Mouse (Mus musculus) spleen, postnatal 4 days (tissue): ENCODE measurements at regions not wholly inside any gene's neighbourhood (a gene's known extent, or its start where the extent isn't known, plus 50 kb on each side); places are given as distances from the start of the nearest gene placed in this dataset.
"Not testable (repeated sequence)": the region's sequence is repeated elsewhere in the genome, so short reads cannot be mapped to it uniquely, and the experiment has no call there.

Source experiments
- DNase-seq, 2 experiments: peaks; one replicate each; pipeline ENCODE4 v3.0.0; 2022; ENCODE audit warnings: low spot score in 2 of 2

DNA sequence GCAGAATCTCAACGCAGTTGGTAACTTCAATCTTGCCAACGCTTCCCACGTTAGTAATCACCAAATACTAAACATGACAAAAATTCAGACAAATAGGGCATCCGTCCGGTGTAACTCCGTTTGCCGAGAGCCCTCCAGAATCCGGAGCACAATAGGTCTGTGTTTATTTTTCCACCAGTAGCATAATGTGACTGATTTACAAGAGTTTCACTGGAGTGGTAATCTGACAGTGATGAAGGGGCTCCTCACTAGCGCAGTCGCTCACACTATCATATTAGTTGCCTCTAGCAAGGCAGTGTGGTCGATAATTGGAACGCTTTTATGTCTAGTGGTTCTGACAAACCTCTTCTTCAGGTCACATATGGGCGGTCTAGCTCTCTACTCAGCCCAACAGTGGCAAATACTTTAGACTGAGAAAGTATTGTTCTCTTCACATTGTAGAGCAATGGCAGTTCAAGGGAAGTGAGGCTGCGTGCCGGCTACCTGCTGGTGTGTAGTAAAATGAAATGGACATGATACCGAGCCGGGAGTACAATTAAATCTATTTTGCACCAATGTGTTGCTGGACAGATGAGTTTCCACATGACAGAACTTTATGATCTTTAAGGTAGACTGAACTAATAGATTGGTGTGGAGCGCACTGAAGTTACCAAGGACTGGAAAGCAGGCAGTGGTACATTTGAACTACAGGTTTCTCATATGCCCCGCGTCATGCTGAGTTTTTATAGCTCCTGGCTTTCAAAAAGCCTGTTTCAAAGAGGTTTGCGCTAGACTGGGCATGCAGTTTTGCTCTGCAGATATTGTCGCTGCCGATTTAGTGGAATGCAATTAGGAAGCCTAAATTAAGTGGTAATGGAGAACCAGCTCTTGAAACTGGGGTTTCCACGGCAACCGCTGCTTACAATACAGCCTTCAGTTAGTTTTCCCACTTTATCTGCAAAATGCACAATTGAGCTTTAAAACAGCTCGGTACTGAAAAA is 155.7 kb upstream of the Pou3f3 start:
- DNase-seq: no peak

GRCm38 (mm10) chr1:42541991-42542390 is 153.6 kb upstream of the Pou3f3 start:
- DNase-seq: no peak

DNA sequence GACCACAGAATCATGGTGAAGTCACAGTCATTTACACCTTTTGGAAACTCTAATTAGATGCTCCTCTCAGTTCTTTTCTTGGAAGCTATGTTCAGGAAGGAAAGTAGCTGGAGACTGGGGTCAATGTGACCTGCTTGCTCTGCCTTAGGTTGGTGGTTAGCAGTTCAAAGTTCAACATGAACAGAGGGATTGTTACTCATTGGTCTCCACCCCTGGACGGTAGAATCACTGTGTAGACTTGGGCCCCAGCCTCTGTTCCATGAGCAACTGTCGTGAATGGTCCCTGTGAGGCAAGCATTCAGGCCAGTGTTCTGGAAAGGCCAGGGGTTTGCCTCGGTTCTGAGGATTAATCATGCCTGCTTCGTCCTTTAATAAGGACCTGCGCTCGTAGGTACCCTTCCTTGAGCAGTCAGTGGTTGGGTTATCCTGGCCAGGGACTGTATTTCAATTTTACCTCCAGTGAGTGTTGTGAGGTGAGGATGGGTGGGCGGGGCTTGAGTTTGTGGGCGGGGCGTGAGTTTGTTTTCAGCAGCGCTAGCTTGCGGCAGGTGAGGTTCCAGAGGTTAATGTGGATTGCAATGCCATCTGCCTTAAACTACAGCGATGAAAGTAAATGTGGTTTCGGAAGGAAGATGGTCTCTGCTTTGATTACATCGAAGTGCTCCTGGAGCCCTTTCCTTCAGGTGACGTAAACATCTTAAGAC is 152.6 kb upstream of the Pou3f3 start:
- DNase-seq: no peak

- no peak for DNase-seq
Observed at GRCm38 (mm10) chr1:42546879-42547278, 148.7 kb upstream of the Pou3f3 start.

- DNase-seq: no peak
Observed at GRCm38 (mm10) chr1:42557301-42557700, 138.3 kb upstream of the Pou3f3 start.

DNA sequence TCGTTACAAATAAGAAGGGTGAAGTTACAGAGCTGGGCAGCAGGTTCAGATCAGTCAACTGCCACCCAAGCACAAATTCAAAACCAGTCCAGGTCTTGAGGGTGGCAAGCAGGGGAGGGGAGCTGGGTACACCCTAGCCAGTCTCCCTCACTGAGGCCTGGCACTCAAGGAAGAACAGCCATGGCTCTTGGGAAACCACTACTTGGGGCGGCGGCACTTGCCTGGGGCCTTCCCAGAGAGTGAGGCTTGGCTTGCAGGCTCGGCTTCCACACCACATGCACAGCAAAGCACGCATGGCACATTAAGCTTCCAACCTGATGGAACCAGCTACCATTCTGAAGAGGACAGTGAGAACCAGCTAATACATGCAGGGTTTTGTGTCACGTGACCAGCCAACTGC is 127.9 kb upstream of the Pou3f3 start:
- DNase-seq: no peak

- no peak for DNase-seq
Observed at GRCm38 (mm10) chr1:42585191-42585590, 110.4 kb upstream of the Pou3f3 start.

DNA sequence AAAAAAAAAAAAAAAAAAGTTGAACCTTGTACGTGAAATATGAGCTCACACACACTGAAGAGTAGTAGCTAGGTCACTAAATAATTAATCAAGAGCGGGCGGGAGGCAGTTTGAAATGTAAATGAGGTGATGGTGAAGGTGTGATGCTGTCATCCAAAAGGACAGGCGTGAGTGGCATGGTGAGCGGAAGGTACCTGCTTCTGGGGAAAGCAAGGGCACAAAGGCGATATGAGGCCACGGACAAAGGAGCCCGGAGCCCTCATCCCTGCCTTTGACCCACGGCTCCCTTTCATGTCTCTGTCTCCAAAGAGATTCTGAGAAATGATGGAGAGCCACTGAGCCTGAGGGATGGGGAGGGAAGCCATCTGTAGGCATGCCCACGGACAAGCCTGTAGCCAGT is 107.1 kb upstream of the Pou3f3 start:
- no peak for DNase-seq

GRCm38 (mm10) chr1:42589442-42589841 is 106.1 kb upstream of the Pou3f3 start:
- DNase-seq: no peak

GRCm38 (mm10) chr1:42591855-42592254 is 103.7 kb upstream of the Pou3f3 start:
- DNase-seq: no peak

DNA sequence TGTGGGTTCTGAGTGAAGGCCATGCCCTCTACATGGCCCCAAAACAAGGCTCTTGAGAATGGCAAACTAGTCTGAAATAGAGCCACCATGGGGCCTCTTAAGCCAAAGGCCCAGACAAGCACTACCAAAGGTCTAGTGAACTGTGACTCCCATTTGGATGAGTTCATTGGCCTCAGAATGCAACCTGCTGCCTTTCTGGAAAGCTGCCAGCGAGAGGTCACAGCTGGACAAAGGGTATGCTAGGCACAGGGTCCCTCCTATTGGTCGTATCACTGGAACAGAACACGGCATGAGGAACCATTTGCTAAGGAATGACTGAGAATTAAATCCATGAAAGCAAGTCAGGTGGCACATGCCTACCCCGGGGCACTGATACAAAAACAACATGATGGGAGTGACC is 98.5 kb upstream of the Pou3f3 start:
- no peak for DNase-seq

GRCm38 (mm10) chr1:42599238-42599637 is 96.3 kb upstream of the Pou3f3 start:
- DNase-seq: no peak

- DNase-seq: no peak
Observed at GRCm38 (mm10) chr1:42606251-42606650, 89.3 kb upstream of the Pou3f3 start.

- DNase-seq: not testable (repeated sequence)
Observed at GRCm38 (mm10) chr1:42607466-42608043, 88.0 kb upstream of the Pou3f3 start.

DNA sequence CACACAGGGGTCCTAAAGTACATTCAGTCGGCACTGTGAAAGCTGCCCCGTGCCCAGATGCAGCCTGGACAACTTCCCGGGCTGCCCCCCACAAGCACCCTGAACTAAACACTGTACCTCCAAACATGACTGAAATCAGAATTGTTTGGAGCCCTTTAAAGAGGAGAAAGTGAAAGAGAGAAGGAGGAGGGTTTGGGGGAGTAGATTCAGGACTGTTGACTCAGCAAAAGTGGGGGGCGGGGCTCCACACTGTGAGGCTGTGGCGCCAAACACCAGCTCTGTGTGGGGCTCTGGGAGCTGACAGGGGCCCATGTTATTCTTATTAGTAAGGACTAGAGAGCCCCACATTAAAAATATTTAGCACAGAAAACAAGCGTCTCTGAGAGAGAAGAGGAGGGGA is 71.8 kb upstream of the Pou3f3 start:
- no peak for DNase-seq

GRCm38 (mm10) chr1:42628800-42629199 is 66.8 kb upstream of the Pou3f3 start:
- no peak for DNase-seq

DNA sequence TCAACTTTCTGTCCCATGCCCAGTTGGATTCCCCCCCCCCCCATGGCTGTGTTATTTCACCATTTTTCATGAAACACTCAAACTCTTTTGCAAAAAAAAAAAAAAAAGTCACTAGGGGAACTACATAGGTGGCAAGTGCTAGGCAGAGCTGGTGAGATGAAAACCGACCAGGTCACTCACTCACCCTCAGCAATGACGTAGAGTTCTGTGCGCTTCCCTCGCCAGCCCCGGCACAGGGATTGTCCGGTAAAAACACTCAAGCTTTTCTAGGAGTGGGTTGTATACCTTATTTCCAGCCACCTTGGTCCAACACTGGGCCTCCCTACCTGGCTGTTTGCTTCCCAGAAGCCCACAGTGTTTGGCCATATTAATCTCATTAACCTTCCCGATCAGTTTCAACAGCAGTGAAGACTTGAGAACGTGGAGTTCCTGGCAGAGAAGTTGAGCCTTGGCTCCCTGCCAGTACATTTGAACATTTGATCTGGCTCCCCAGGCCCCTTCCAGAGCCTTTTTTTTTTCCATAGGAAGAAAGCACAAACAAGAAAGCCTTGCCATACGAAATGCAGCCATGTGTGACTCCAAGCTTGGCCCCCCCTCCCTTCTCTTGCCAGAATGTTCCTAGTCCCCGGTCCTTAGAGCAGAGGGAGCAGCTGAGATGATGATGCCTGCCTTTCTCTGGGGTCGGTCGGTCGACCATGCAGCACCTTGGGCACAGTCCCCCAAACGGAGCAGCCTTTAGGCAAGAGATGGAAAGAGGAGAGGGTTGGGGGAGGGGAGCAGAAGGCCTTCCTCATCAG is 65.9 kb upstream of the Pou3f3 start:
- no peak for DNase-seq

DNA sequence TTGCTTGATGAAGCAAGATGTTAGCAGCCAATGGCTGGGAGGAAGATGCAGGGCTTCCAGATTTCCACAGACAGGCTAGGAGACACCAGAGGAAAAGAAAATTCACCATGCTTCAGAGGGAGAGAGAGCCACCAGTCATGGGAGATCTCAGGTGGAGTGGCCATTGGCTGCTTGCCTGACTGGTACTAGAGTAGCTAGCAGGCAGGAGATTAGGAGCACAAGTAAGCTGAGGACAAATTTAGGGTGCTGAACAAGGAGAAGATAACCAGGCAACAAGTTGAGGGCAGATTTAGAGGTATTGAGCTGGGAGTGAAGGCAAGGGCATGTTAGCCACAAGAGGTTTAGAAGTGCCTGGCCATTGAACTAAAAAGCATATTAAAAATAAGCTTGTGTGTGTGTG is 63.3 kb upstream of the Pou3f3 start:
- DNase-seq: no peak

- no peak for DNase-seq
Observed at GRCm38 (mm10) chr1:42636558-42636957, 59.0 kb upstream of the Pou3f3 start.
